Mouse (Mus musculus) thymus, postnatal 14 days (tissue): ENCODE results near the gene Anks1b.

Experiments
- DNase-seq: peaks from one replicate; pipeline ENCODE4 v3.0.0; 2021

The Anks1b gene

GRCm38 (mm10) chr10:90907381-90907780 is 1034.1 kb downstream of the Anks1b start:
- no peak for DNase-seq

GRCm38 (mm10) chr10:90923476-90923875 is 1050.2 kb downstream of the Anks1b start:
- DNase-seq, result no peak

GRCm38 (mm10) chr10:90933088-90933487 is 1059.8 kb downstream of the Anks1b start:
- no peak for DNase-seq

- DNase-seq, result no peak
Measured at GRCm38 (mm10) chr10:90934678-90935077, 1061.4 kb downstream of the Anks1b start.

GRCm38 (mm10) chr10:90937721-90938460 is 1064.6 kb downstream of the Anks1b start:
- DNase-seq, result no peak

GRCm38 (mm10) chr10:90940521-90941520 is 1067.5 kb downstream of the Anks1b start:
- no peak for DNase-seq

GRCm38 (mm10) chr10:90942001-90942700 is 1068.8 kb downstream of the Anks1b start:
- no peak for DNase-seq

- DNase-seq, result no peak
Measured at GRCm38 (mm10) chr10:90947043-90947442, 1073.7 kb downstream of the Anks1b start.

- no peak for DNase-seq
Measured at GRCm38 (mm10) chr10:90947608-90948373, 1074.5 kb downstream of the Anks1b start.

GRCm38 (mm10) chr10:90953103-90953709 is 1079.9 kb downstream of the Anks1b start:
- DNase-seq, result no peak

GRCm38 (mm10) chr10:90953821-90954220 is 1080.5 kb downstream of the Anks1b start:
- DNase-seq, result no peak

GRCm38 (mm10) chr10:90960374-90960773 is 1087.1 kb downstream of the Anks1b start:
- DNase-seq, result no peak

GRCm38 (mm10) chr10:90964511-90964910 is 1091.2 kb downstream of the Anks1b start:
- peak; percentile 13 for DNase-seq

GRCm38 (mm10) chr10:90965671-90966315 is 1092.5 kb downstream of the Anks1b start:
- no peak for DNase-seq

GRCm38 (mm10) chr10:90966821-90967220 is 1093.5 kb downstream of the Anks1b start:
- peak; percentile 4 for DNase-seq

- no peak for DNase-seq
Measured at GRCm38 (mm10) chr10:90968247-90968646, 1094.9 kb downstream of the Anks1b start.

GRCm38 (mm10) chr10:90969355-90970174 is 1096.3 kb downstream of the Anks1b start:
- peak; percentile 26 for DNase-seq

- no peak for DNase-seq
Measured at GRCm38 (mm10) chr10:90970560-90970959, 1097.3 kb downstream of the Anks1b start.

- DNase-seq, result no peak
Measured at GRCm38 (mm10) chr10:90974084-90974483, 1100.8 kb downstream of the Anks1b start.

- DNase-seq, result no peak
Measured at GRCm38 (mm10) chr10:90974491-90974890, 1101.2 kb downstream of the Anks1b start.
